Mouse (Mus musculus): Measurements from ENCODE around the gene Tbc1d23. TPM values are rescaled to one million over a fixed set of nuclear protein-coding genes. Genes with fewer than 3 reads are reported as not detected.

The Tbc1d23 gene
- polyA plus RNA-seq (2017; shearing (Covaris generic)): 10 to 100 TPM; 22.9 to 25.7 TPM

GRCm38 (mm10) chr16:57231089-57231936, at the start of gene Tbc1d23:
Gene Tbc1d23 (minus strand): TSS chr16:57231504.

DNA sequence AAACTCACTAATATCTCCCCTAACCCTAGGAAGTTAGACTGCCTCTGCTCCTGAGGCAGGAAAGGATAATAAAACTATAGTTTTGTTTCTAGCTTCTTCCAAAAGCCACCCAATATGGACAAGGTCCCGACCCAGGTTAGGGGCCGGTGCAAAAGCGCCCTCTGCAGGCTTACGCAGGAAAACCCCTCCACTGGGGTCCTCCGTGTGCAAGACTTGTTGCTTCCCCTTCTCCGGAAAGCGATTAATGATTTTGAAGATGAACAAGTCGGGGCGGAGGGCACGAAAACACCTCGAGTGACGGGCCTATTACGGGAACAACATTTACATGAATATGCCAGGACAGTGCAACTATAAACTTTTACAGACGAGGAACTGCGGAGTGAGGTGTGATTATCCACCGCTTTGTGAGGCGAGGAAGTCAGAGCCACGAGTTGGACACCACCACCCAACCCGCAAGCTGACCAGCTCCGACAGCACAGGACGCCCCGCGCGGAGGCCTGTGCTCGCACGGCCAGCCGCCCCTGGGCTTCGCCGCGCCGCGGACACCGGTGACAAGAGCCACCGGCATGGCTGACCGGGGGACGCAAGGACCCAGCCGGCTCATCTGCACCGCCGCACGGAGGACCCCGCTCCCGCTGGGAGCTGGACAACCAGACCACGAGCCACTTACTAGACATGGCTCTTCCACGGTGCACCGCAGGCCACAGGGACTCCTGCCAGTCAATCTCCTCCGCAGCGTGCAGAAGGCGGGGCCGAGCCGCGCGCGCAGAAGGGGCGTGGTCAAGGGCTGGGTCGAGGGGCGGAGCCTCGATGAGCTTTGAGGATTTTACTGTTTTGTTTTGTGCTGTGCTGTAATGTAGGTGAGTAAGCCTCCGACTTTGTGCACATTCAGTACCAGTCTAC, 64.4 kb downstream of the Tbc1d23 start, which contains the start of gene Nit2:
Nit2 (minus strand) TSS at position 731 of the 903 bp plus-strand sequence.

GRCm38 (mm10) chr16:57120913-57121815, 110.1 kb downstream of the Tbc1d23 start, which contains the start of gene Tomm70a:
Gene Tomm70a (plus strand): TSS chr16:57121703.

Other genes with a start within 250 kb of the Tbc1d23 start
- not detected for gene Tmem45a2, start 160.1 kb downstream of the Tbc1d23 start, polyA plus RNA-seq (2017; shearing (Covaris generic))
- gene Tomm70a, start 109.8 kb downstream of the Tbc1d23 start, polyA plus RNA-seq (2017; shearing (Covaris generic)): 10 to 100 TPM; 47.9 to 49.9 TPM
- 10 to 100 TPM; 23.3 to 31.8 TPM for gene Nit2, start 64.2 kb downstream of the Tbc1d23 start, polyA plus RNA-seq (2017; shearing (Covaris generic))
- gene Tmem30c, start 61.4 kb upstream of the Tbc1d23 start, polyA plus RNA-seq (2017; shearing (Covaris generic)): under 1 TPM; 0.19 to 0.34 TPM
- gene Filip1l, start 121.6 kb upstream of the Tbc1d23 start, polyA plus RNA-seq (2017; shearing (Covaris generic)): 10 to 100 TPM; 25.3 to 85.2 TPM